Mouse (Mus musculus) cortical plate, adult 2 months (tissue): ENCODE measurements around the gene Ccl22.

ENCODE experiments used
- CTCF ChIP-seq: fragments of 200-500 bp; IDR thresholded peaks from 2 replicates; pipeline ENCODE4 v1.5.1; 2011; ENCODE audit warnings: mild to moderate bottlenecking, control low read depth, low read length; ENCODE audit not compliant: insufficient read depth; ENCODE audit errors: extremely low read depth
- POLR2A ChIP-seq: fragments of 200-500 bp; IDR thresholded peaks from 2 replicates; pipeline ENCODE4 v1.6.1; 2011; ENCODE audit warnings: mild to moderate bottlenecking, low read length, control low read depth; ENCODE audit not compliant: insufficient read depth; ENCODE audit errors: extremely low read depth

- TF ChIP-seq CTCF (no peak), POLR2A (no peak)
These were observed 418 bp upstream of the Ccl22 start for GRCm38 (mm10) chr8:94744972-94745371.
